8 mouse cellular contexts compared by ENCODE assay signal in genomic region chr19:8722559-8722906, GRCm38 (mm10). TPM values are rescaled to one million over a fixed set of nuclear protein-coding genes. Genes with fewer than 3 reads are reported as not detected.
DNase-seq lines count a peak whose midpoint lies in the region; ATAC-seq and TF ChIP-seq lines count a peak whose summit lies in the region.

No protein-coding gene starts in this region.

- peaks cover 31% of the 10 kb centered on the region for H3K36me3 ChIP-seq in heart, embryonic 10.5 days
- H3K36me3 ChIP-seq in C2C12 (ENCODE audit: control insufficient read depth, insufficient read depth), result peaks cover 38% of the 10 kb centered on the region
- peaks cover 29% of the 10 kb centered on the region for H3K36me3 ChIP-seq in forebrain, embryonic 12.5 days (replicated peaks)
- peaks cover 32% of the 10 kb centered on the region for H3K36me3 ChIP-seq in liver, embryonic 13.5 days

- ATAC-seq in forebrain, embryonic 12.5 days (ENCODE audit: low FRiP score), result no peak
- peak; percentile 8; the same call in 1 of the 2 replicates for ATAC-seq in liver, embryonic 13.5 days (ENCODE audit: low read depth)

- H3K9ac ChIP-seq in forebrain, embryonic 12.5 days, result peak overlapping the region; percentile 97
- peak overlapping the region; percentile 88 for H3K9ac ChIP-seq in liver, embryonic 13.5 days

- no peaks in the 10 kb centered on the region for H3K9me3 ChIP-seq in heart, embryonic 10.5 days
- H3K9me3 ChIP-seq in forebrain, embryonic 12.5 days, result no peaks in the 10 kb centered on the region
- no peaks in the 10 kb centered on the region for H3K9me3 ChIP-seq in liver, embryonic 13.5 days (replicated peaks)

- no peaks in the 10 kb centered on the region for H3K27me3 ChIP-seq in heart, embryonic 10.5 days (ENCODE audit: insufficient read depth, poor library complexity, severe bottlenecking)
- no peaks in the 10 kb centered on the region for H3K27me3 ChIP-seq in C2C12 (ENCODE audit: control insufficient read depth, insufficient read depth, insufficient read length)
- H3K27me3 ChIP-seq in forebrain, embryonic 12.5 days, result no peaks in the 10 kb centered on the region
- no peaks in the 10 kb centered on the region for H3K27me3 ChIP-seq in liver, embryonic 13.5 days

- H3K4me1 ChIP-seq in heart, embryonic 10.5 days, result peaks cover 11% of the 10 kb centered on the region
- peaks cover 33% of the 10 kb centered on the region for H3K4me1 ChIP-seq in forebrain, embryonic 12.5 days
- H3K4me1 ChIP-seq in liver, embryonic 13.5 days (replicated peaks), result peaks cover 64% of the 10 kb centered on the region

- peak overlapping the region; percentile 88 for H3ac ChIP-seq in C2C12 (ENCODE audit: control insufficient read depth, insufficient read length, low read depth)

- peaks cover 63% of the 10 kb centered on the region for H3K79me3 ChIP-seq in C2C12 (ENCODE audit: low read depth)

- 2% methylated on average over 5 of the region's 5 CpGs for WGBS in heart, embryonic 10.5 days
- WGBS in forebrain, embryonic 12.5 days, result 4% methylated on average over 5 of the region's 5 CpGs
- WGBS in liver, embryonic 13.5 days (ENCODE audit: insufficient replicate concordance), result under 1% methylated on average over 5 of the region's 5 CpGs

- H3K27ac ChIP-seq in heart, embryonic 10.5 days, result peak overlapping the region; percentile 93
- peak overlapping the region; percentile 94 for H3K27ac ChIP-seq in forebrain, embryonic 12.5 days
- H3K27ac ChIP-seq in liver, embryonic 13.5 days, result peak overlapping the region; percentile 98

- no peak for DNase-seq in heart, embryonic 10.5 days (ENCODE audit: low spot score)
- DNase-seq in heart, postnatal 10 days, result no peak
- no peak for DNase-seq in liver, embryonic 13.5 days
- DNase-seq in adrenal gland, adult 18-20 months (ENCODE audit: low spot score in 2 of 2), result no peak
- no peak for DNase-seq in ovary, postnatal 36 days (ENCODE audit: low spot score)
- DNase-seq in layer of hippocampus, adult 9-11 months, result no peak

- H3K4me2 ChIP-seq in forebrain, embryonic 12.5 days, result peak overlapping the region; percentile 55
- peak overlapping the region; percentile 81 for H3K4me2 ChIP-seq in liver, embryonic 13.5 days

- intact Hi-C loops in heart, postnatal 10 days (cut with DNase I), result no loop called here

- no peak for TF ChIP-seq CTCF in C2C12 (IDR thresholded peaks at IDR 0.05; ENCODE audit: control insufficient read depth, insufficient read depth, insufficient read length)

- H3K4me3 ChIP-seq in heart, embryonic 10.5 days, result peak overlapping the region; percentile 69
- H3K4me3 ChIP-seq in C2C12 (ENCODE audit: insufficient read depth, poor library complexity, severe bottlenecking), result peak overlapping the region; percentile 93
- peak overlapping the region; percentile 76 for H3K4me3 ChIP-seq in forebrain, embryonic 12.5 days (replicated peaks)
- peak overlapping the region; percentile 85 for H3K4me3 ChIP-seq in liver, embryonic 13.5 days (replicated peaks)

- H3K79me2 ChIP-seq in C2C12 (ENCODE audit: control insufficient read depth, insufficient read depth), result peaks cover 86% of the 10 kb centered on the region

TF ChIP-seq in C2C12, 6 proteins besides CTCF, POLR2A, EP300 and RAD21:
- TF ChIP-seq FOSL1 (IDR thresholded peaks at IDR 0.05; ENCODE audit: insufficient read depth, low read length, poor library complexity, severe bottlenecking), result no peak

RNA-seq across cellular contexts. Expression of gene Slc3a2, which starts 0.6 kb away (rescaled TPM):
- 91.8 and 104 TPM in 2 replicates for polyA plus RNA-seq in heart, embryonic 10.5 days (2016; fragmentation: Nextera tagmentation; extraction: Ambion mirVana)
- total RNA-seq in heart, postnatal 10 days (2021), result 10 to 100 TPM; 36.6 to 56.3 TPM
- 207 TPM for polyA plus RNA-seq in C2C12 (2012; fragmentation: generic; extraction: Trizol)
- polyA plus RNA-seq in forebrain, embryonic 12.5 days (2016; fragmentation: Nextera tagmentation; extraction: Ambion mirVana), result 140 and 143 TPM in 2 replicates
- 118 and 128 TPM in 2 replicates for polyA plus RNA-seq in liver, embryonic 13.5 days (2015; fragmentation: Nextera tagmentation; extraction: Ambion mirVana)
- total RNA-seq in adrenal gland, adult 18-20 months (2021), result 100 to 1,000 TPM; 373 to 425 TPM

RNA-seq across cellular contexts. Expression of gene Wdr74, which starts 13.1 kb away (rescaled TPM):
- 76.6 and 101 TPM in 2 replicates for polyA plus RNA-seq in heart, embryonic 10.5 days (2016; fragmentation: Nextera tagmentation; extraction: Ambion mirVana)
- total RNA-seq in heart, postnatal 10 days (2021), result 10 to 100 TPM; 24.9 to 27.2 TPM
- polyA plus RNA-seq in C2C12 (2012; fragmentation: generic; extraction: Trizol), result 116 TPM
- 83.7 and 85.9 TPM in 2 replicates for polyA plus RNA-seq in forebrain, embryonic 12.5 days (2016; fragmentation: Nextera tagmentation; extraction: Ambion mirVana)
- 80.8 and 81.6 TPM in 2 replicates for polyA plus RNA-seq in liver, embryonic 13.5 days (2015; fragmentation: Nextera tagmentation; extraction: Ambion mirVana)
- total RNA-seq in adrenal gland, adult 18-20 months (2021), result 10 to 100 TPM; 62.4 to 66.2 TPM

RNA-seq across cellular contexts. Expression of gene 1700092M07Rik, which starts 18.0 kb away (rescaled TPM):
- 1.6 and 2.1 TPM in 2 replicates for polyA plus RNA-seq in heart, embryonic 10.5 days (2016; fragmentation: Nextera tagmentation; extraction: Ambion mirVana)
- not detected for total RNA-seq in heart, postnatal 10 days (2021)
- 1.7 TPM for polyA plus RNA-seq in C2C12 (2012; fragmentation: generic; extraction: Trizol)
- 2.8 and 3.7 TPM in 2 replicates for polyA plus RNA-seq in forebrain, embryonic 12.5 days (2016; fragmentation: Nextera tagmentation; extraction: Ambion mirVana)
- polyA plus RNA-seq in liver, embryonic 13.5 days (2015; fragmentation: Nextera tagmentation; extraction: Ambion mirVana), result 0.81 and 1.3 TPM in 2 replicates
- 1 to 10 TPM; 2.0 to 2.3 TPM for total RNA-seq in adrenal gland, adult 18-20 months (2021)

RNA-seq across cellular contexts. Expression of gene Stx5a, which starts 18.7 kb away (rescaled TPM):
- polyA plus RNA-seq in heart, embryonic 10.5 days (2016; fragmentation: Nextera tagmentation; extraction: Ambion mirVana), result 83.1 and 91.1 TPM in 2 replicates
- 10 to 100 TPM; 43.6 to 44.4 TPM for total RNA-seq in heart, postnatal 10 days (2021)
- polyA plus RNA-seq in C2C12 (2012; fragmentation: generic; extraction: Trizol), result 32.9 TPM
- polyA plus RNA-seq in forebrain, embryonic 12.5 days (2016; fragmentation: Nextera tagmentation; extraction: Ambion mirVana), result 108 and 114 TPM in 2 replicates
- polyA plus RNA-seq in liver, embryonic 13.5 days (2015; fragmentation: Nextera tagmentation; extraction: Ambion mirVana), result 48.2 and 51.9 TPM in 2 replicates
- 100 to 1,000 TPM in 1 of 2 experiments, 10 to 100 TPM in 1; 78.2 to 103 TPM for total RNA-seq in adrenal gland, adult 18-20 months (2021)

RNA-seq across cellular contexts. Expression of gene Nxf1, which starts 34.3 kb away (rescaled TPM):
- polyA plus RNA-seq in heart, embryonic 10.5 days (2016; fragmentation: Nextera tagmentation; extraction: Ambion mirVana), result 156 and 193 TPM in 2 replicates
- total RNA-seq in heart, postnatal 10 days (2021), result 10 to 100 TPM; 61.7 to 67.6 TPM
- 78.5 TPM for polyA plus RNA-seq in C2C12 (2012; fragmentation: generic; extraction: Trizol)
- 206 and 225 TPM in 2 replicates for polyA plus RNA-seq in forebrain, embryonic 12.5 days (2016; fragmentation: Nextera tagmentation; extraction: Ambion mirVana)
- 93.3 and 104 TPM in 2 replicates for polyA plus RNA-seq in liver, embryonic 13.5 days (2015; fragmentation: Nextera tagmentation; extraction: Ambion mirVana)
- 100 to 1,000 TPM; 127 to 144 TPM for total RNA-seq in adrenal gland, adult 18-20 months (2021)
